Mouse (Mus musculus): ENCODE data around the gene Lsm14b. TPM values are rescaled to one million over a fixed set of nuclear protein-coding genes. Genes with fewer than 3 reads are reported as not detected.

The Lsm14b gene
- polyA plus RNA-seq, 1 experiment from 2014 or later = 3.0 TPM

DNA sequence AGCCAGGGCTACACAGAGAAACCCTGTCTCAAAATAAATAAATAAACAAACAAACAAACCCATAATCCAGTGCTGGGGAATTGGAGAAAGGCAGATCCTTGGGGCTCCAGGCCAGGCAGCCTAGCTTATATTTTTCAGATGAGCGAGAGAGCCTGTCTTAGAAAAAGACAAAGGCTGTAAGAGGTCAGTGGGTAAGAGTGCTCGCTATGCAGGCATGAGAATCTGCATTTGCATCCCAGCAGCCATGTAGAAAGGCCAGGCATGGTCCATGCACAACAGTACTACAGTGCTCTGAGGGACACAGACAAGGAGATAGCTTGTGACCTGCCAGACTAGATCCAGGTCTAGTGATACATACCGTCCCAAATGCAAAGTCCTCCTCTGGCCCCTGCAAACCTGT lies 42.1 kb upstream of the Lsm14b start:
- Histone ChIP-seq H3K36me3 (ENCODE audit: control insufficient read depth, insufficient read depth, low read length) (no peaks in the 10 kb centered on the region), H3K4me3 (ENCODE audit: low read depth, low read length) (no peak overlapping the region), H3K9ac (ENCODE audit: low read depth, low read length) (no peak overlapping the region), H3K4me1 (replicated peaks; ENCODE audit: control insufficient read depth, insufficient read depth, low read length) (no peaks in the 10 kb centered on the region; the same call in 1 of the 2 replicates), H3K9me3 (ENCODE audit: control insufficient read depth, low read length) (no peaks in the 10 kb centered on the region), H3K27ac (ENCODE audit: low read depth, low read length) (no peak overlapping the region), H3K4me2 (no peak overlapping the region), H3K27me3 (replicated peaks; ENCODE audit: control insufficient read depth, insufficient read depth, low read length) (no peaks in the 10 kb centered on the region)
- ATAC-seq (replicated peaks; ENCODE audit: low FRiP score) (no peak), DNase-seq (ENCODE audit: low spot score) (no peak)
- WGBS = 82% methylated on average over 3 of the region's 3 CpGs

DNA sequence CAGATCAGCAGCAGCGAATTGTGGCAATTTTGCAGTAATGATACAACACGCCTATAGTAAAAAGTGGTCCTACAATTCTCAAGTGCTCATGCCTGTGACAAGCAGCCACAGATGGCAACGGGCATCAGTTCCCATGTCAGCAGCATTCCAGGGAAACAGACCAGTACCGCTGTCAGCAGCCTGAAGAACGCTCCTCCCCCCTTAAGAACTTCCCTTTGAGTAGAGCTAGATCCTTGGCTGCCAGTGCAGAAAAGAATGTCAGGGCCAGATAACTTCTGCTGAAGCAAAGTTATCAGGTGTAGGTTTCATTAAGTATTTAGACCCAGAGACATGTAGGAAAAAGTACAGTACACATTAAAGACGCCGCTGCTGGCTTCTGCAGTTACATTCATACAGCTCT lies 40.0 kb upstream of the Lsm14b start:
- H3K4me2 ChIP-seq = no peak overlapping the region
- no peak overlapping the region for H3K4me3 ChIP-seq (ENCODE audit: low read depth, low read length)
- H3K36me3 ChIP-seq (ENCODE audit: control insufficient read depth, insufficient read depth, low read length) = no peaks in the 10 kb centered on the region
- no peaks in the 10 kb centered on the region for H3K9me3 ChIP-seq (ENCODE audit: control insufficient read depth, low read length)
- H3K9ac ChIP-seq (ENCODE audit: low read depth, low read length) = no peak overlapping the region
- H3K27me3 ChIP-seq (replicated peaks; ENCODE audit: control insufficient read depth, insufficient read depth, low read length) = no peaks in the 10 kb centered on the region
- no peak for ATAC-seq (replicated peaks; ENCODE audit: low FRiP score)
- no peak overlapping the region for H3K27ac ChIP-seq (ENCODE audit: low read depth, low read length)
- WGBS = 48% methylated on average over 7 of the region's 7 CpGs
- no peaks in the 10 kb centered on the region for H3K4me1 ChIP-seq (replicated peaks; ENCODE audit: control insufficient read depth, insufficient read depth, low read length)
- peak; percentile 22 for DNase-seq (ENCODE audit: low spot score)

DNA sequence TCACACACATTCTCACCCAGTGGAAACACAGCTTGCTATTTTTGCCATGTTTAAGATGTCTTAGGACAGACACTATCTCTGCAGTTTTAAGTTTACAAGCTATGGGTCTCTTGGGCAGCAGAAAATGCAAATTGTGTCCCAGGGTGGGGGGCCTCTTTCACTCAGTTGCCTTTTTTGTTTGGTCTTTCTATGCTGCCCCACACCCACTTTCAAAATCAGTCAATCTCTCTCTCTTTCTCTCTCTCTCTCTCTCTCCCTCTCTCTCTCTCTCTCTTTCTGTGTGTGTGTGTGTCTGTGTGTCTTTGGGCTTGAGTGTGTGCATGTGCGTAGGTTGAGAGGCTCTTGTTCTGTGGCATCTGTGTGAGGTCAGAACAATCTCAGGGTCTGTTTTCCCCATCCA lies 39.1 kb upstream of the Lsm14b start:
- 85% methylated on average over 1 of the region's 1 CpGs for WGBS
- peak; percentile 24 for DNase-seq (ENCODE audit: low spot score)
- H3K4me3 ChIP-seq (ENCODE audit: low read depth, low read length) = no peak overlapping the region
- no peak overlapping the region for H3K9ac ChIP-seq (ENCODE audit: low read depth, low read length)
- H3K27ac ChIP-seq (ENCODE audit: low read depth, low read length) = no peak overlapping the region
- H3K27me3 ChIP-seq (replicated peaks; ENCODE audit: control insufficient read depth, insufficient read depth, low read length) = no peaks in the 10 kb centered on the region
- no peaks in the 10 kb centered on the region for H3K9me3 ChIP-seq (ENCODE audit: control insufficient read depth, low read length)
- no peak overlapping the region for H3K4me2 ChIP-seq
- no peak for ATAC-seq (replicated peaks; ENCODE audit: low FRiP score)
- H3K4me1 ChIP-seq (replicated peaks; ENCODE audit: control insufficient read depth, insufficient read depth, low read length) = no peaks in the 10 kb centered on the region
- no peaks in the 10 kb centered on the region for H3K36me3 ChIP-seq (ENCODE audit: control insufficient read depth, insufficient read depth, low read length)

DNA sequence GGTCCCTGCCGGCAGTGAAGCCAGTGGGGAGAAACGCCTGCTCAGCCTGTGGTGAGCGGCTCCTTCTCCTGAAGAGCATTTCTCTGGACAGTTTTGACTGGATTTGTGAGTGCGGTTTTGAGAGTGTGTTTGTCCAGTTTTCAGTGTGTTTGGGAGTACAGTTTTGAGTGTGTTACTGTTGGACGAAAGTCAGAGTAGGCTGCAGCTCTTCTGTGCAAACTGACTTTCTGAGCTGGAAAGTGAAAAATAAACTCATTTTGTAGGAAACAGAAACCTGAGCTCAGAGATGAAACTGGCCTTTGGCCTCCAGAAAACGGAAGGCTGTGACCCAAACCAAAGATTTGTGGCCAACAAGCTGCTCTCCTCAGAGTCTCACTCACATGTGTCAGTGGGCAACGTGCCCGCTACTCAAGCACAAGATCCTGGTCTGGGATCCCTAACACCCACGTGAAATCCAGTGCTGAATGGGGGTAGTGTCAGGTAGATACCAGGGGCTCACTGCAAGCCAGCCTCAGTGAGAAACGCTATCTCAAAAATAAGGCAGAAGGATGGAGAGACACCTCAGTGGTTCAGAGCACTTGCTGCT lies 38.3 kb upstream of the Lsm14b start:
- peak; percentile 30 for DNase-seq (ENCODE audit: low spot score)
- H3K4me2 ChIP-seq = no peak overlapping the region
- H3K9ac ChIP-seq (ENCODE audit: low read depth, low read length) = no peak overlapping the region
- ATAC-seq (replicated peaks; ENCODE audit: low FRiP score) = no peak
- no peaks in the 10 kb centered on the region for H3K9me3 ChIP-seq (ENCODE audit: control insufficient read depth, low read length)
- no peaks in the 10 kb centered on the region for H3K27me3 ChIP-seq (replicated peaks; ENCODE audit: control insufficient read depth, insufficient read depth, low read length)
- H3K27ac ChIP-seq (ENCODE audit: low read depth, low read length) = no peak overlapping the region
- H3K4me3 ChIP-seq (ENCODE audit: low read depth, low read length) = no peak overlapping the region
- WGBS = 69% methylated on average over 10 of the region's 10 CpGs
- H3K4me1 ChIP-seq (replicated peaks; ENCODE audit: control insufficient read depth, insufficient read depth, low read length) = no peaks in the 10 kb centered on the region
- H3K36me3 ChIP-seq (ENCODE audit: control insufficient read depth, insufficient read depth, low read length) = no peaks in the 10 kb centered on the region

DNA sequence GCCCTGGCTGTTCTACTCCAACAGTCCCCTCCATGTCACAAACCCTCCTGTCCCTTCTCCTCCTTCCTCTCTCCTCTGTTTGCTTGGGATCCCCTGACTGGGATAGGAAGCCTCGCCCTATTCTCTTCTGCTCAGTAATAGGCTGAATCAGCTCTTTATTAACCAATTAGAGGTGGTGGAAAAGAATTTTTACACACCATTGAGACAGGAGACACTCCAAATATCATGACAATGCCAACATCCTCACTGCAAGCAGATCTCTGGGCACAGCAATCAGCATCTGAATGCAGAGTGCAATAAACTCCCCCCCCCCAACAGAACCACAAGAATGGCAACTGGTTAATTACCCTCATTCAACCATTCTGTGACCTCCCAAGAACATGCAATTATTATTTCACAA lies 35.7 kb upstream of the Lsm14b start:
- no peaks in the 10 kb centered on the region for H3K4me1 ChIP-seq (replicated peaks; ENCODE audit: control insufficient read depth, insufficient read depth, low read length)
- H3K27ac ChIP-seq (ENCODE audit: low read depth, low read length) = no peak overlapping the region
- 81% methylated on average over 1 of the region's 1 CpGs for WGBS
- H3K27me3 ChIP-seq (replicated peaks; ENCODE audit: control insufficient read depth, insufficient read depth, low read length) = no peaks in the 10 kb centered on the region
- DNase-seq (ENCODE audit: low spot score) (no peak), ATAC-seq (replicated peaks; ENCODE audit: low FRiP score) (no peak)
- no peak overlapping the region for H3K4me3 ChIP-seq (ENCODE audit: low read depth, low read length)
- H3K9me3 ChIP-seq (ENCODE audit: control insufficient read depth, low read length) = no peaks in the 10 kb centered on the region
- H3K4me2 ChIP-seq = no peak overlapping the region
- no peak overlapping the region for H3K9ac ChIP-seq (ENCODE audit: low read depth, low read length)
- H3K36me3 ChIP-seq (ENCODE audit: control insufficient read depth, insufficient read depth, low read length) = no peaks in the 10 kb centered on the region

DNA sequence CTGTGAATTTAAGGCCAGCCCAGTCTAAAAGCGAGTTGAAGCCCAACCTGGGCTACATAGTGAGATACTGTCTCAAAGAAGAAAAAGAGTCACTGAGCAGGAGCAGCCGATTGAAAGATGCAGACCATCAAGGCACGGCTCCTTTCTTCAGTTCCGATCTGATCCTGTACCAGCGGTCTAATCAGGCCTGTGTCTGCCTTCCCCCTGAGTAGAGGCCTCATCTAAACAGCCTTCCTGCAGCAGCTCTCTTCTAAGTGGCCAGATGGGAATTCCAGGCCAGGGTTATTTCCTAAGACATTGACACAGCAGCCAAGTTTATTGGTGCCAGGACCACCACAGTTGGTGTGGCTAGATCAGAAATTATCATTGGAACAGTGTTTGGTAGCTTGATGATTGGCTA lies 31.7 kb upstream of the Lsm14b start:
- peak; percentile 25 for DNase-seq (ENCODE audit: low spot score)
- Histone ChIP-seq H3K4me3 (ENCODE audit: low read depth, low read length) (no peak overlapping the region), H3K36me3 (ENCODE audit: control insufficient read depth, insufficient read depth, low read length) (no peaks in the 10 kb centered on the region), H3K4me1 (replicated peaks; ENCODE audit: control insufficient read depth, insufficient read depth, low read length) (no peaks in the 10 kb centered on the region), H3K27me3 (replicated peaks; ENCODE audit: control insufficient read depth, insufficient read depth, low read length) (no peaks in the 10 kb centered on the region), H3K27ac (ENCODE audit: low read depth, low read length) (no peak overlapping the region), H3K4me2 (no peak overlapping the region), H3K9ac (ENCODE audit: low read depth, low read length) (no peak overlapping the region), H3K9me3 (ENCODE audit: control insufficient read depth, low read length) (no peaks in the 10 kb centered on the region)
- ATAC-seq (replicated peaks; ENCODE audit: low FRiP score) = no peak
- WGBS = 79% methylated on average over 5 of the region's 5 CpGs

DNA sequence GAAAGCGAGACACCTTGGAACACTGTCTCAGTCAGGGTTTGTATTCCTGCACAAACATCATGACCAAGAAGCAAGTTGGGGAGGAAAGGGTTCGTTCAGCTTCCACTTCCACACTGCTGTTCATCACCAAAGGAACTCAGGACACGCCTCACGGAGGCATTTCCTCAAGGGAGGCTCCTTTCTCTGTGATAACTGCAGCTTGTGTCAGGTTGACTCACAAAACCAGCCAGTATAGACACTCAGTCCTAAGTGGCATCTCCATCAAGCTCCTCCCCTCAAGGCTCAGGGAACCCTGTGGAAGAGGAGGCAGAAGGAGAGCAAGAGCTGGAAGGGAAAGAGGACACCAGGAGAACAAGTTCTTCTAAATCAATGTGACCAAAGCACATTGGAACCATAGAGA lies 26.4 kb upstream of the Lsm14b start:
- H3K36me3 ChIP-seq (ENCODE audit: control insufficient read depth, insufficient read depth, low read length) = no peaks in the 10 kb centered on the region
- WGBS = 57% methylated on average over 4 of the region's 4 CpGs
- DNase-seq (ENCODE audit: low spot score) (peak; percentile 23), ATAC-seq (replicated peaks; ENCODE audit: low FRiP score) (no peak)
- no peak overlapping the region for H3K4me3 ChIP-seq (ENCODE audit: low read depth, low read length)
- no peaks in the 10 kb centered on the region for H3K9me3 ChIP-seq (ENCODE audit: control insufficient read depth, low read length)
- no peaks in the 10 kb centered on the region for H3K27me3 ChIP-seq (replicated peaks; ENCODE audit: control insufficient read depth, insufficient read depth, low read length)
- no peak overlapping the region for H3K4me2 ChIP-seq
- H3K4me1 ChIP-seq (replicated peaks; ENCODE audit: control insufficient read depth, insufficient read depth, low read length) = no peaks in the 10 kb centered on the region
- no peak overlapping the region for H3K9ac ChIP-seq (ENCODE audit: low read depth, low read length)
- no peak overlapping the region for H3K27ac ChIP-seq (ENCODE audit: low read depth, low read length)

DNA sequence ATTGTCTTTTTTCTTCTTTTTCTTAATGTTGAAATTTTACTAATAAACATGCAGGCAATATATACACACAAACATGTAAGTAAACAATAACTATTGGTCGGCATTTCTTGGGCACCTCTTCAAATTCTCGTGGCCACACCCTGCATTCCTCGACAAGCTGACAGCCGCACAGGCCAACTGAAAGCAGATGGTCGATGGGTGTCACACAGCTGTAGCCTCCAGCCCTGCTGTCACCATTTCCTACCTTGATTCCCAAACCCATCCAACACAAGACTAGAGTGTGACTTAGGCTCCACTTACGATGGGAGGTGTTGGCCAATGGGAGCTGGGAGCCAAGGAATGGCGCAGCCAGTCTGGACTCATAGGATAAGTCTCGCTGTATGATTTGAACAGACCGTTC lies 23.2 kb upstream of the Lsm14b start:
- Histone ChIP-seq H3K9me3 (ENCODE audit: control insufficient read depth, low read length) (no peaks in the 10 kb centered on the region), H3K27me3 (replicated peaks; ENCODE audit: control insufficient read depth, insufficient read depth, low read length) (peaks cover 2% of the 10 kb centered on the region; the same call in 1 of the 2 replicates), H3K9ac (ENCODE audit: low read depth, low read length) (no peak overlapping the region), H3K27ac (ENCODE audit: low read depth, low read length) (no peak overlapping the region), H3K4me3 (ENCODE audit: low read depth, low read length) (no peak overlapping the region), H3K36me3 (ENCODE audit: control insufficient read depth, insufficient read depth, low read length) (no peaks in the 10 kb centered on the region), H3K4me2 (no peak overlapping the region), H3K4me1 (replicated peaks; ENCODE audit: control insufficient read depth, insufficient read depth, low read length) (no peaks in the 10 kb centered on the region)
- DNase-seq (ENCODE audit: low spot score) (no peak), ATAC-seq (replicated peaks; ENCODE audit: low FRiP score) (no peak)
- WGBS = 85% methylated on average over 9 of the region's 9 CpGs

DNA sequence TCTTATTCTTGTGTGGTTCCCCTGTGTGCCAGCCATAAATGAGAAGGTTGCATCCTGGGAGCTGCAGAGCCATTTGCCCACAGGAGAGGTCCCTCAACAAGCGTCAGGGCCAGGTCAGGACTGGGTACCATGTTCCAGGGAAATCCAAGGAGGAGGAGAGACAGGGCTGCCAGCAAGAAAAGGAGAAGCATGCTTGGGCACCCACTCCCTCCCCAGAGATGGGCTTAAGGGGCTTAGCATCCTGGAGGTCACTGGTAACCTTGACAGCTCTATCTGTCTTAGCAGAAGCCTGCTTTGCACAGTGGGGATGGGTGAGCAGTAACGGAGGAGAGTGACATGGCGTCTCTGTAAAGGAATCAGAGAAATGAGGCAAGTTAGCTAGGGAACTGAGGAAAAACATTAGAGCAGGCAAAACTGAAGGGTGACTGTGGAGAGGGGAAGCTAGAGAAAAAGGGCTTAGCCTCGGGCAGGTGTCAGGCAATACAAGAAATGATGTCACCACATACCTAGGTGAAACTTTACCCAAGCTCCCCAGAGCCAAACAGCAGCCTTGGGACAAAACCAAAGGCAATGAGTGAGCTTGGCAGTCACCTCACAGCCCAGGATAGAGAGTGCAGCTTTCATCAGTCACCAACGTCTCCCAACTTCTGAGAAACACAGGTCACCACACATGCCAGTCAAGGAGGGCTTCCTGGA lies 19.0 kb upstream of the Lsm14b start:
- peaks cover 2% of the 10 kb centered on the region; the same call in 1 of the 2 replicates for H3K27me3 ChIP-seq (replicated peaks; ENCODE audit: control insufficient read depth, insufficient read depth, low read length)
- no peaks in the 10 kb centered on the region for H3K36me3 ChIP-seq (ENCODE audit: control insufficient read depth, insufficient read depth, low read length)
- H3K9me3 ChIP-seq (ENCODE audit: control insufficient read depth, low read length) = no peaks in the 10 kb centered on the region
- H3K27ac ChIP-seq (ENCODE audit: low read depth, low read length) = no peak overlapping the region
- no peak overlapping the region for H3K4me2 ChIP-seq
- H3K9ac ChIP-seq (ENCODE audit: low read depth, low read length) = no peak overlapping the region
- DNase-seq (ENCODE audit: low spot score) = peak; percentile 28
- 53% methylated on average over 5 of the region's 5 CpGs for WGBS
- no peaks in the 10 kb centered on the region for H3K4me1 ChIP-seq (replicated peaks; ENCODE audit: control insufficient read depth, insufficient read depth, low read length)
- no peak for ATAC-seq (replicated peaks; ENCODE audit: low FRiP score)
- H3K4me3 ChIP-seq (ENCODE audit: low read depth, low read length) = no peak overlapping the region

Data from liver, embryonic 11.5 days (tissue).